Mouse (Mus musculus): ENCODE measurements at regions not wholly inside any gene's neighbourhood (a gene's known extent, or its start where the extent isn't known, plus 50 kb on each side); places are given as distances from the start of the nearest gene placed in this dataset.

- TF ChIP-seq CTCF (IDR thresholded peaks at IDR 0.05; ENCODE audit: low read depth, low read length) = no peak
- TF ChIP-seq EP300 (IDR thresholded peaks at IDR 0.05; ENCODE audit: insufficient read depth, low read depth, low read length) = no peak
Measured at GRCm38 (mm10) chr2:171333816-171334757, 602.5 kb downstream of the Dok5 start.

Data from ES-Bruce4 (cell line).